Mouse (Mus musculus): ENCODE measurements at regions not wholly inside any gene's neighbourhood (a gene's known extent, or its start where the extent isn't known, plus 50 kb on each side); places are given as distances from the start of the nearest gene placed in this dataset.

DNA sequence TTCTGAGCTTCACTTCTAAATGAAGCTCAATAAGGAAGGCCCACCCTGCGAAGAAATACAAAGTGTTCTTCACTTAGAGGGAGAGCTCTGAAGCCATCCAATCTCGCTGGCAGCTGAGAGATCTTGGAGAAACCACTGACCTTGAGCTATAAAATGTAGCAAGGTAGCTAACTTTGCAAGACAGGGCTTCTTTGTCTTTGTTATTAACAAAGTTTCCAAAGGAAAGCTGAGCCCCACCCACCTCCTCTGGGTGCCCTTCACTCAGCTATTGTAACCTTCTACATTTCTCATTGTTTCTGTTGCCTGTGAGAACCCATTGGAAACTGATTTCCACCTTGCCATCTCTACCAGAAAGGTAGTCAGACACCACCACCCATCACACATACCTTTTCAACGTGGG, 57.2 kb upstream of the Usp9x start:
- no peak for DNase-seq (ENCODE audit: low spot score)

DNA sequence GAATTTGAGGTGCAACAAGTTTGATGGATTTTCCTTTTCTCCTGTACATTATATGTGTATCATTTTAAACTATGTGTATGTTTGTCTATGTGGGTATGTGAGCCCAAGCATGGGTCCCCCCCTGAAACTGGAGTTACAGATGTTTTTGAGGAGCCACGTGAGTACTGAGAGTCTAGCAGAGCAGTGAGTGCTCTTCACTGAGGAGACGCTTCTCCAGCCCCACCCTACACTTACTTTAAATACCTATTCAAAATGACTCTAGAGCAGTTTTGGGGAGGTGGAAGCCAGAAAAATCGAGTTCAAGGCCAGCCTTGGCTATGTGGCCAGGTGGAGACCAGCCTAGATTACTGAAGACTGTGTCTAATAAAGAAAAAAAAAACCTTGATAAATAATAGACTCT, 58.2 kb upstream of the Usp9x start:
- no peak for DNase-seq (ENCODE audit: low spot score)

DNA sequence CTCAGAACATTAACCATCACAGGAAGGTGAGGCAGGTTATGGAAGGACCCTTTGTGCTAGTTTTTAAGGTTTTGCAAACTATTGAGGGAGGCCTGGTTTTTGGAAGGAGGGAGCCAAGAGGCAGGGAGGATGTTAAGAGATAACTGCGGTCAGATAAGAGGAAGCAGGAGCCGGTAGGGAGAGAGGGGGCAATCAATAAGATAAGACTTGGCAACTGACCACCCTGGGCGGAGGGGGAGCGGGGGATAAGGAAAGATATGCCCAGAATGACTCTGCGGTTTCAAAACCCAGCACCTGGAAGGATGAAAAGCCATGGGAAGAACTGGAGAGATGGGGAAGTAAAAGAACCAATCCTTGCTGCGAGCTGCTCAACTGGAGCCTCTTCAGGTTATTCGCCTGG, 80.5 kb upstream of the Usp9x start:
- no peak for DNase-seq (ENCODE audit: low spot score)

DNA sequence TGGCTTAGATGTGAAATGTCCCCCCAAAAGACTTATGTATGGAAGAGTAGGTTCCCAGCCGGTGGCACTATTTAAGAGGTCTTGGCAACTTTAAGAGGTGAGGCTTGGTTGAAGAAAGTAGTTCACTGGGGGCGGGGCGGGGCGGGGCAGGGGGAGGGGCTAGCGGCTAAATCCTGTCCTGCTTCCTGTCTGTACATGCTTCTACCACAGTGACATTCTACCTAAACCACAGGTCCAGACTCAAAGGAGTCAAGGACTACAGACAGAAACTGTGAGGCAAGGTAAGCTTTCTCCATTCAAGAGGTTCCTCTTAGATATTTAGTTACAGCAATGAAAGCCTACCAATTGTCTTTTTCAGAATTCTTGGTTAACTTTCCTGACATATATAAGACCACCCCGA, 93.6 kb upstream of the Usp9x start:
- peak; percentile 30 for DNase-seq (ENCODE audit: low spot score)

DNA sequence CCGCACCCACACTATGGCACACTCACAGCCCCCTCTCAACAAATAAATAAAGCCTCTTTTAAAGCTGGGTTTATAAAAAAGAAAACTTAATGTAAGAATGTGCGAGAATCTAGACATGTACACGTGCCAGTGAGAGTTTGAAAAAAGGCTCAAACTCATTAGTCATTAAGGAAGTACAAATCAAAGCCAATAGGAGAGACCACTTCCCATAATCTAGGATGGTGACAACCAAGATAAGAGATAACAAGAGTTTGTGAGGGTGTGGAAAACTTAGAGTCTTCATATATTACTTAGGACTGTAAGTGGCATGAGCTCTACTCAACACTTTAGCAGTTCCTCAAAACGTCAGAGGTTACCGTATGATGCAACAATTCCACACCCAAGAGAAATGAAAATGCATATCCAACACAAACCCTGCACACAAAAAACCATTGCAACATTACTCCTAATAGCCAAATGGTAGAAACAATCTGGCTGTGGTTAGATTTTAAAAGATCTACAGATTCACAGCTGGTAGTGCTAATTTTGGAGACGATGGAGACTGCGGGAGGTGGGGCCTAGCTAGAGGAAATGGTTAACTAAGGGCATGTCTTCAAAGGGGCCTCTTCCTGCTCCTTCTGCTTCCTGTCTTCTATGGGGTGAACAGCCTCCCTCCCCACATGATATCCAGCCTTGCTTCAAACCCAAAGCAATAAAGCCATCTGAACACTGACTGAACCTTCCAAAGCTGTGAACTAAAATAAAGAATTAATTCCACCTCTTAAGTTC, 102.1 kb upstream of the Usp9x start:
- DNase-seq (ENCODE audit: low spot score), result peak; percentile 0

DNA sequence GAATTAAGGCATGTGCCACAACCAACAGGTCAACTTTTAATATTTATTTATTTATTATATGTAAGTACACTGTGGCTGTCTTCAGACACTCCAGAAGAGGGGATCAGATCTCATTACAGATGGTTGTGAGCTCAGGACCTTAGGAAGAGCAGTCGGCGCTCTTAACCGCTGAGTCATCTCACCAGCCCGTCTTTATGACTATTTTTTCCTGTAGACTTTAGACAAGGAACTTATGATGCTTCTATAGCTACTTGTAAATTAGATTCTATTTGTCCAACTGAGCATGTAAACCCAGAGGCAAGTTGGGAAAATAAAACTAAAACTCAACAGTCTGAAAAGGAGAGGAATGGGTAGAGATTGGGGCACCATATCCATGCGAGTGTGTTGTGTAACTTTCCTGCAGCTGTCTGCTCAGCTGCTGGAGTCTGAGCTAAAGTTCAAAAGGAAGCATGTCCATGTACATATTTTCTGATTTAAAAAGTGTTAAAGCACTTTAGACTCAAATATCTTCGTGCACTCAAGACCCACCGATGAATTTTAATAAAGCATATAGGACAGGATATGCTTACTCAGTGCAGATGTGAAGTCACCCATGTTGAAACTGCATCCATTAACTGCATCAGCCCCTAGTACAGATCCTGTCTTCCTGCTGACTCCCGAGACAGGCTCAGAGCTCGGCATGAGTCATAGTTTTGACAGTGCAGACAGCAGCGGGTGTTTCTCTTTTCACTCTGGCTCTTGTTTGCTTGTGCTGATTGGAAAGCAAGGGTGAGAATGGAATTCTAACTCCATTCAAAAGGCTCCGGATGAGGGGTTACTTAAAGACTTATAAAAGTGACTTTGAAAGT, 111.6 kb upstream of the Usp9x start:
- no peak for DNase-seq (ENCODE audit: low spot score)

DNA sequence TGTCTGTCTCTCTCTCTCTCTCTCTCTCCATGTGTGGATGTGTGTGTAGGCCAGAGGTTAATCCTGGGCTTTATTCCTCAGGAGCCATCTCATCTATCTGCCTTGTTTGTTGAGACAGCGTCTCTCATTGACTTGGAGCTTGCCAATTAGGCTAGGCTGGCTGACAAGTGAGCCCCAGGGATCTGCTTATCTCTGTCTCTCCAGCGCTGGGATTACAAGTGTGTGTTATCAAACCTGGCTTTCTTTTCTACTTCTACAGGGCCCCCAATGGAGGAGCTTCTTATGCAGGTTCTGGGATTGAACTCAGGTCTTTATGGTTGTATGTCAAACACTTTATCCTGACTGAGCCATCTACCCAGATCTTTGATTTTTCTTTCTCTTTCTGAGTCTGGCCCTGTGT, 112.4 kb upstream of the Usp9x start:
- DNase-seq (ENCODE audit: low spot score), result no peak

DNA sequence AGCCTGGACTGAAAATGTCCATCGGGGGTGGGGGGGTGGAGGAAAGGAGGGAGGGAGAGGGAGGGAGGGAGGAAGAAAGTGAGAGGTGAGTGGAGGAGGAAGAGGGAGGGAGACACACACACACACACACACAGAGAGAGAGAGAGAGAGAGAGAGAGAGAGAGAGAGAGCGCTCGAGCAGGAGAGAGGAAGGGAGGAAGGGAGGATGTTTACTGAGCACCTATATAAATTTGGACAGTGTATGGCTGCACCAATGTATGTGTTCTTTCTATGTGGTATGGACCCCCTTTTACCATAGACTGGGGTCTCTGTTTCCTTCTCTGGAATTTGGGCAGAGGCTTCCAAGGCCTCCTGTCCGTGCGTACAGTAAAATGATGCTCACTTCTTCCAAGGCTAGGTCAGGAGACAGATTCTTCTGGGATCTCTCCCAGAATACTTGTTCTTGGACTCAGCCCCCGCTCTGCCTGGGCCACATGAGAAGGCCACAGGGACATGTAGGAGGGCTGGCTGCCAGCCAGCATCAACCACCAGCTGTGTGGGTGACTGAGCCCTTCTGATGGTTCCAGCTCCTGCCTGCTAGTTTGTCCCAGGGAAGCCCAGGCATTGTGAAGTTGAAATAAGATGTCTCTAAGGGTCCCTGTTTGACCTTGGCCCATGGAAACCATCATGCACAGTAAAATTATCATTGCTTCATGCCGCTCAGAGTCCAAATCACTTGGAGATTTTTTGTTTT, 120.2 kb upstream of the Usp9x start:
- no peak for DNase-seq (ENCODE audit: low spot score)

DNA sequence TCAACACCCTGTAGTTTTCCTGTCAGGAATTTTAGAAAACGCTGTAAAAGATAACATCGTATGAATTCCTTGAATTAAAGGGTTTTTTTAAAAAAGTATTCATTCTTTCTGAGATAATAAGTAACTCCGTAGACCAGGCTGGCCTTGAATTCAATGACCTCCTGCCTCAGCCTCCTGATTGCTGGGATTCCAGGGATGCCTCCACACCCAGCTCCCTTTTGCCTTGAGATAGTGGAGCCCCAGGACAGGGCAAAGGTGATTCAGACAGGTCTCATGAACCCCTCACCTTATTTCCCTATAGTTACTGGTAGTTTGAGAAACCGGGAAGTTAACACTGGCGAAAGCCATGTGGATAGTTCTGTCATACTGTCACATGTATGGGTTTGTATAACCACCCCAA, 128.8 kb upstream of the Usp9x start:
- DNase-seq (ENCODE audit: low spot score), result no peak

DNA sequence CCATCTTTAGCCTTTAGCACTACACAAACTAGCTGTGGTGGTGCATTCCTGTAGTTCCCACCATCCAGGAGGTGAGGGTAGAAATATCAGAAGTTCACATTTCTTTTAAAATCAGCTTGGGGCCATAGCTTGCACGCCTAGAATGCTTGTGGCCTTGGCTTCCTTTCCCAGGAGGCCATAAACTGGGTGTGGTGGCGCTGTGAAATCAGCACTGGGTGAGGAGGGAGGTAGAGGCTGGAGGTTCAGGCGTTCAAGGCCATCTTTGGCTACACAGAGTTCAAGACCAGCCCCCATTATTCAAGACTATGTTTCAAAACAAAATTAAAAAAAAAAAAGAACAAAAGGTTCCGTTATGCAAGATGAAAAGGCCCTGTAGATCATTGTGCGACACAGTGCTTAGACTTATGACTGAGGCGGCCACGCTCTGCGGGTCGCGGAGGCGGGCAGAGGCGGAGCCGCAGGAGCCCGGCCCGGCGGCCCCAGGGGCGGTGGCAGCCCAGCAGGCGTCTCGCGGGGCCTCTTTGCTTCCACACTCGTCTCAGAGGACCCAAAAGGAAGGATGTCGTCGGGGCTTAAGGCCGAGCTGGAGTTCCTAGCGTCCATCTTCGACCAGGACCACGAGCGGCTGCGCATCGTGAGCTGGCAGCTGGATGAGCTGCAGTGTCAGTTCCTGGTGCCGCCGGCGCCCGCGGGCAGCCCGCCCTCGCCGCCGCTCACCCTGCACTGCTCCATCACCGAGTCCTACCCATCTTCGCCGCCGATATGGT, 134.7 kb upstream of the Usp9x start:
- DNase-seq (ENCODE audit: low spot score), result peak; percentile 63

DNA sequence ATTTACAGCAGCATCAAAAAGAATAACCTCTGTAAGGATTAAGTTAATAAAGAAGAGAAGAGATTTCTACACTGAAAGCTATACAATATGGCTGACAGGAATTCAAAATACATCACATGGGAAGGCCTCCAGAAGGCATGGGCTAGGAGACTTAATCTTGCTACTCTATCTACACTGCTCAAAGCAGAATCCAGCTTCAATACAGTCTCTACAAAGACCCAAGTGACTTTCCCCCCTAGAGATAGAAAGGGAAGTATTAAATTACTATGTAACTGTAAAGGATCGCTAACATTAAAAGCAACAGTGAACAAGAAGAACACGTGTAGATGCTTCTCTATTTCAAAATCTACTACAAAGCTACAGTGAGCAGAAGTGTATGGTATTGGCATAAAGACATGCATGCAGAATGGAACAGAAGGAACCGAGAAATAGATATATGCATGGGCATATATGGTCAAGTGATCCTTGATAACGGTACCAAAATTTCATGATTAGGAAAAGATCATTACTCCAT, 137.9 kb upstream of the Usp9x start:
- no peak for DNase-seq (ENCODE audit: low spot score)

DNA sequence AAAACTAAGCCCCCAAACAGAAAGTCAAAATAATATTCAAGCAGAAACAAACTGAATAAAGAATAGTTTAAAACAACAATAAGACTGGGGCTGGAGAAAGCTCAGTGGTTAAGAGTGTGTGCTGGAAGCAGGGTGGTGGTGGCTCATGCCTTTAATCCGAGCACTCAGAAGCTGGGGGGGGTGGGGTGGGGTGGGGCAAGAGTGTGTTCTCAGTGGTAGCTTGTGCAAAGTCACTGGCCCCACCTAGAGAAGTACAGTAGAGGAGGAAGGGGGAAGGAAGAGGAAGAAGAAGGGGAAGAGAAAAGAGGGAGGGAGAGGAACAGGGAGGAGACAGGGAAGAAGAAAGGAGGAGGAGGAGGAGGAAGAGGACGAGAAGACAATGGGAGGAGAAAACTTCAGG, 141.1 kb upstream of the Usp9x start:
- DNase-seq (ENCODE audit: low spot score), result no peak

DNA sequence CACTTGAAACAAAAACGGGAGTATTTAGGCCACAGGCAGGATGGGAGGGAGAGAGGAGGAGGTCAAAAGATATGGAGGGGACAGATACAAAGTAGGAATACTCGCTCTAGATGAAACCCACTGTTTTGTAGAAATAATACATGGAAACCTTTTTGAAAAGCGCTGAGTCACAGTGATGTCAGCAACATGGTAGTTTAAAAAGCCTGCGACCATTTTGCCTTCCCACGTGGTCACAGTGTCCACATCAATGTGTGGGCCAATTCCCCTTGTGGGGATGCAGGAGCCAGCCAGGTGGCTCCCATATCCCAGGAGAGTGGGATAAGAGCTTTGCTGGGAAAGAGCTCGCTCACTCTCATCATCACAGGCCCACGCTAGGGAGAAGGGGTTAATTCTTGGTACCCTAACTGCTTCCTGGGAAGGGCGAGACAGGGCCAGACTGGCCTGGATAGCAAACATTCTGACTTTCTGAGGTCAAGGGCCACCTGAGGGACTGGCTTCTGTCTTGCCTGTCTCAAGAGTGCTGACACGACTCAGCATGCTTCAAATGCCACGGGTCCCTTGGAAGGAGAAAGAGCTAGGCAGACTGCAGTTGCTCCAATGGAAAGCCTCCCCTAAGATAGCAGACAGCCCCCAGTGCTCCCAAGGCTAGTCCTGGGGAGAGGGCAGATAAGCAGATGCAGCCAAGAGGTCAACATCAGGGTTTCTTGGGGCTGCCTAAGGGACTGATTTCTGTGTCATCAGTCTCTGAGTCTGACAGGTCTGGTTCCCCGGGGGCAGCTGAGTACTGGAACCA, 143.3 kb upstream of the Usp9x start:
- no peak for DNase-seq (ENCODE audit: low spot score)

DNA sequence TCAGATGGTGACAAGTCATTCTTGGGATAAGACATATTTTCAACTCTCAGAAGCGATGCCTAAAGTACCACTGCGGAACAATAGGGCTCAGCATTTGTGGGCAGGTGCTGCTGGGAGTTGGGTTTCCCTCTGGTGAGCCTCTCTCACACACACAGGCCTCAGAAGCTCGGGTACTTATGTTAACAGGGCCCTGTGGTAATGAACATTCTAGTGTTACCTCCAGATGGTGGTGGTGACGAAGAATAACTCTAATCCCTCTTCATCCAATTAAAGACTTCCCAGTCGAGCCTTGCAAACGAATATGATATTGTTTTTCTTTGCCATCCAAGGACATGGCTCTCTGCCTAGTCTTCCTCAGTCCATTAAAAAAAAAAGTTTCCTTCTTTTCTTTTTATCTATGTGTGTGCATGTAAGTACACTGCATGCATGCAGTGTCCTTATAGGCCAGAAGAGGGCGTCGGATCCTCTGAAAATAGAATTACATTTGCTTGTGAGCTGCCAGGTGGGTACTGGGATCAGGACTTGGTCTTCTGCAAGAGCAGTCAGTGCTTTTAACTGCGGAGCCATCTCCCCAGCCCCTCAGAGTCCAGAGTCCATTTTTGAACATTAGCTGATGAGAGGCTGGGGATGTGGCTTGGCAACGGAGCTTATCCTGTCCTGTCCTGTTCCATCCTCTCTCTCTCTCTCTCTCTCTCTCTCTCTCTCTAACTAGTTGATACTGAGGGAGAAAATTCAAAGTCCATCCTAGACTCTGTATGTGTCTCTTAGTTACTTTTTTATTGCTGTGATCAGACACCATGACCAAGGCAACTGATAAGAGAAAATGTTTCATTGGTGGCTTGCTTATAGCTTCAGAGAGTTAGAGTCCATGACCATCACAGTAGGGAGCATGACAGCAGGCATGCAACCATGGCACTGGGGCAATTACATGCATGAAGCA, 146.3 kb upstream of the Usp9x start:
- no peak for DNase-seq (ENCODE audit: low spot score)

DNA sequence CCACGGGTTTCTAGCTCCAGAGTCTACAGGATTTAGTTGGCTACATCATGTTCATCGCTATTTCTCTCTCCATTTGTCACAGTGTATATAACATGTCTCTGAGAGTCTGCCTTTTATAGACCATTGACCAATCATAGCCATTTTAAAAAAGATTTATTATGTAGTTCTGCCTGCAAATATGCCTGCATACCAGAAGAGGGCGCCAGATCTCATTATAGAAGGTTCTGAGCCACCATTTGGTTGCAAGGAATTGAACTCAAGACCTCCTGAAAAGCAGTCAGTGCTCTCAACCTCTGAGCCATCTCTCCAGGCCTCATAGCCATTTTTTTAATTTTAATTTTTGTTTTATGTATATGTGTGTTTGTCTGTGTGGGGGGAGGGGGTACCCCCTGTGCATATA, 151.7 kb upstream of the Usp9x start:
- no peak for DNase-seq (ENCODE audit: low spot score)

DNA sequence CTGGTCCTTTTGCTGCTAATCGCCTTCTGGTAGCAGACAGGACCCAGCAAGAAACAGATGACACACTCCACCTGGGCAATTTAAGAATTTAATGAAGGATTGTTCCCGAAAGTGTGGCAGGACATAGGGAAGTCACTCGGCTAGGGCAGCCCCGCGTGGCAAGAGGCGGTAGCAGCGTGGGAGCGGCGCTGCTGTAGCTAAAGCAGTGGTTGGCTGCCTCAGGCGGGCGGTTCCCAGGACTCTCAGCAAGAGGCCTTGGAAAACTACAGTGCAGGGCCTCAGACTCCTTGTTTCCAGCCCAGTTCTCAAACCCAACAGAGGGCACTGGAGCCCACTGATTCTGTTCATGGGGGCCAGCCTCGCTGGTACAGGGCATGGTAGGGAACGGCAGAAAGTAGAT, 154.2 kb upstream of the Usp9x start:
- no peak for DNase-seq (ENCODE audit: low spot score)

DNA sequence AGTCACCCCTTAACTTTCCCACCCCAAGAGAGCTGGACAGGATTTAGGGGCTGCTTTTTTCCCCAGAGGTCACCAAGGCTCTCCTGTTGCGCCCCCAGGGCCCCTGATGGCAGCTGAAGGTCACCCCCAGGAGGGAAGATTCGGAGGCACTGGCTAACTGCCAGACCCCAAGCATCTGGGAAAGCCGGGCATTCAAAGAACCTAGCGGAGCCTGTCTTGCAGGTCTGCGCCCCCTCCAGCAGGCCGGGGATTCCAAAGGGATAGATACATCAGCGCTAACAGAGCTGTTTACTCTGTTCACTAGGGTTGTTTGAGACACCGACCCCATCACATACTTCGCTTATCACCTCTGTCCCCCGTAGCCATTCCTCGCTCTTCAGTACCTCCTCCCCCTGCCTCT, 154.6 kb upstream of the Usp9x start:
- DNase-seq (ENCODE audit: low spot score), result no peak

DNA sequence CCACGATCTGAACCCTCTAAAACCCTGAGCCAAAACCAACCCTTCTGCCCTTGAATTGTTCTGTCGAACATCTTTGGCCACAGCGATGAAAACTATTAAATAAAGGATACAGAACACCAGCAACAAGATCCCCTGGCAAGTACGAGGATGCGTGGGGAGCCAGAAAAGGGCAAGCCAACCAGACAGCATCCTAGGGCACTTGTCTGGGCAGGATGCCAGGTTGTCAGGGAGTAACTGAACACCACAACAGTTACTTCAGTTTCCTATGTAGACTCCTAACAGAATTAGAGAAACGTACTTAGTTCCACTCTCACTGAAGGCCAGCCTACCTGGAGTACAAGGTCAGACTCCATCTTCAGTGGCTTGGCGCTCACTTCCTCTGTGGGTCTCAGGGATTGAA, 138.4 kb upstream of the Med14 start:
- no peak for DNase-seq (ENCODE audit: low spot score)

DNA sequence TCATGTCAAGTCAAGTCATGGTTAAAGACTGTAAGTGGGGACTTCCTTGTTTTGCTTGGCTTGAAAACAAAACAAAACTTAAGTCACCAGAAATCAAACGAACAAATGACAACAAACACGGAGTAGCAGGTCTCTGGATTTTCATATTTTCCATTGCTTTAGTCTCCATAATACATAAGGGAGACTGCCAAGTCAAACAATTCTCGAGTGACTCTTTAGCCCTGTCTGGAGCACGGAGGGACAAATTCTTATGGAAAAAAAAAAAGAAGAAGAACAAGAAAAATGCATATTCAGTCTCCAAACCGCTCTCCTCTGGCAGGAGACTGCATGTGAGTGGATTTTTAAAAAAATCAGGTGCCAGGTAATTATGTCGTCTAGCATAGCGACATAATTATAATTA, 129.6 kb upstream of the Med14 start:
- DNase-seq (ENCODE audit: low spot score), result no peak

DNA sequence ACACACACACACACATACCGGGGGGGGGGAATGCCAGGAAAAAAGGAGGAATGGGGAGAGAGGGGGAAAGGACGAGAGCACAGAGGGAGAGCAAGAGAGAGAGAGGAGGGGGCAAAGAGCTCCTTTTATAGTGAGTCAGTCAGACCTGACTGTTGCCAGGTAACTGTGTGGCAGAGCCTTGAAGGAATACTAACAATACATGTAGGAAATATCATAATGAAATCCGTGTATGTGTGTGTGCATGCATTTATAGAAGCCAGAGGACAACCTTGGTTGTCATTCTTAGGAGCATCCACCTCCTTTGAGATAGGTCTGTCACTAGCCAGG, 127.6 kb upstream of the Med14 start:
- no peak for DNase-seq (ENCODE audit: low spot score)

All from T-cell, adult 2 months (primary cell).